Mouse (Mus musculus) brain, adult 2 months (tissue): ENCODE measurements around the gene Hirip3.

Experiments
- DNase-seq: peaks from one replicate; pipeline ENCODE4 v3.0.0; 2011; ENCODE audit warnings: low read depth, low spot score

The Hirip3 gene

DNA sequence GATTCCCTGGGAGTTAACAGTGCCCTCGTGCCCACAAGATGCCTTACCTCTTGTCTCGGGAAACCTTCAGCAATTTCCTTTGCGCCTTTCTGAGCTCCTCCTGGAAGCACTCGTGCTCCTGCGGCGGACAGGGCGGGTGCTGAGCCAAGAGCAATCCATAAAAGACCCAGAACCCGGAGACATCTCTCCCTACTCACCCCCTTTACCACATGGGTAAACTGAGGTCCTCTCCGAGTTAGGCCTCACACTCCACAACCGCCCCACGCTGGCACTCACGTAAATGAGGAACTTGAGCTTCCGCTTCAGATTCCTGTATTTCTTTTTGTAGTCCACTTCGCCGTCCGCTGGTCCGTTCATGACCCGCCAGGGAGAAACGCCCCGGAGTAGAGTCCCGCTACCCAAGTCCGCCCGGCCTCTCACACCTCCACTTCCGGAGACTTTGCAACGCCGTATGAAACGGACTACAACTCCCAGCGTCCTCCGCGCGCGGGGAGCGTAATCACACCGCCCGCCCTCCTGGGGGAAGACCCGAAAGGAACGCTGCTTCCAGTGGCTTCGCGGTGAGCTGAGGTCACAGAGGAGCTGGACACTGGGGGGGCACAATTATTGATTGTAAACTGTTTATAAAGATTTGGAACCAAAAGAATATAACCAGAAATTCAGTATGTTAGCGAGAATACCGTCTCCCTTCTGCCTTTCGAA is at the start of gene Hirip3:
TSS of gene Hirip3 (plus strand) at position 544 of the 702 bp plus-strand sequence.
- peak; percentile 97 for DNase-seq

DNA sequence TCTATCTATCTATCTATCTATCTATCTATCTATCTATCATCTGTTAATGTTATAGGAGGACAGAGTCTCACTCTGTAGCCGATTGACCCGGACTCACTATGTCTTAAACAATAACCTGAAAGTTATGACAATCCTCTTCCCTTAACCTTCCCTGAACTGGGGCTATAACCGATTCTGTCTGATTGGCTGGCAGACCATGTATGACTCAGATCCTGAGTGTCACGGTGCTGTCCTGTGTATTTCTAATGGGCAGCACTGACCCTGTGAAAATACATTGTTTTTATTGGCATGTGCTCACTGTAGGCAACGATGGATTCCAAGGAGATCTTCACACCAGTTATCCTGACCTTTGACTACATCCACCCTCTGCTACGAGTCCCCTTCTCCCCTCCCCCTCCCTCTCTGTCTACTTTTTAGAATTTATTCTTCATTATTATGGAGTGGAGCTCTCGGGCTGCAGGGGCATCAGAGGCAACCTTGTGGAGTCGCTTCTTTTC is 46.0 kb upstream of the Hirip3 start:
- no peak for DNase-seq

DNA sequence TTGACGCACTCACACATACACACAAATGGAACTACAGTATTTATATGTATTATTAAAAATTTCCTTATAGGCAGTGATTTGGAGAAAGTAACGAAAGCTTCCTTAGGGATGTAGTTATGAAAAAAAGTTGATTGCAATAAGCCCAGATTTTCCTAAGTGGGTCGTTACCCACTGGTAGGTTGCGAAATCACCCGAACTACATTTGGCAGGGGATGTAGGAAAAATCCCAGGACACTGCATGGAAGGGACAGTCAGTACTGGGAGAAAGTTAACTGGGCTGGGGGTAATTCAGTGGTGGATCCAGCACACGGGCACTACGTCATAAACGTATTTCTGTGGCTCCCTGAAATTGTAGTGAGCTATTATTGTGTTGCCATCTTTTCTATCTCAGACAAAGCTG is 45.3 kb upstream of the Hirip3 start:
- DNase-seq = no peak

GRCm38 (mm10) chr7:126817595-126817994 is 44.2 kb upstream of the Hirip3 start:
- no peak for DNase-seq

- DNase-seq = no peak
Observed at GRCm38 (mm10) chr7:126818818-126819217, 43.0 kb upstream of the Hirip3 start.

- DNase-seq = peak; percentile 93
Observed at GRCm38 (mm10) chr7:126821835-126822511, 39.8 kb upstream of the Hirip3 start.

DNA sequence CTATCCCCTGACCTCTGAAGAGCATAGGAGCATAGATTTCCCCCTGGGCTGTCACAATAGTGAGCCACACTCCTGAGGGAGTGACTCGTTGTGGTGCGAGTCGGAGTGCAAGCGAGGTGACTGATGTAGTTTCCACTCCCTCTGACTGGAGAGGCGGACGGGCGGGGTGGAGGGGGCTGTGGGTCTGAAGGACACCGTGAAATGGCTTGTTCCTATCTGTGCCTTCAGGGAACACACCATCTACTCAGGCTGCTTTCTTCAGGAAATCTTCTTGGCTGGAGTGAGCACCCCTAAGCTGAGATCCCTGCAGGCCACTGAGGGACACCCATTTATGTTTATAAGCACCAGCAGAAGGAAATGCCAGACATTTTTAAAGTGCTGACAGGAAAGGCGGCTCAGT is 39.0 kb upstream of the Hirip3 start:
- DNase-seq = peak; percentile 61

DNA sequence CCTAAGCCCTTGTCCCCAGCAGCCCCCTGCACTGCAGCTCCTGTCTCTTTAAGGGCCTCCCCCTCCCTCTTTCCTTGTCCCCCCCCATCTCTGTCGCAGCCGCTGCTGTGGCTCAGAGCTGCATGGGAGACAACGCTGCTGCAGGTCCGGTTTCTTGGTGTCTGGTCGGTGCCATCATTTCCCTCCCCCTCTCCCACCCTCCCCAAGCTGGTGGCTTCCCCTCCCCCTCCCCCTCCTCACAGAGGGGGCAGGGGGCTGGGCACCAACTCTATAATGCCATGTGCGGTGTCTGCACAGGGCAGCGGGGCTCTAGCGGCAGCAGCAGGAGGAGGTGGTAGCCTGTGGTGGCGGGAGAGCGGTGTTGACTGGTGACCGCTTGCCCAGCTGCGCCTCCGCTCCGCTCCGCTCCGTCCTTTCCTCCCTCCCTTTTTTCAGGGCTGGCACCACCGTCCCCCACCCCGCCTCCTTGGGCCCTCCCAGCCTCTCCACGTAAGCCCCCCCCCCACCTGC is 38.5 kb upstream of the Hirip3 start:
- DNase-seq = peak; percentile 87

DNA sequence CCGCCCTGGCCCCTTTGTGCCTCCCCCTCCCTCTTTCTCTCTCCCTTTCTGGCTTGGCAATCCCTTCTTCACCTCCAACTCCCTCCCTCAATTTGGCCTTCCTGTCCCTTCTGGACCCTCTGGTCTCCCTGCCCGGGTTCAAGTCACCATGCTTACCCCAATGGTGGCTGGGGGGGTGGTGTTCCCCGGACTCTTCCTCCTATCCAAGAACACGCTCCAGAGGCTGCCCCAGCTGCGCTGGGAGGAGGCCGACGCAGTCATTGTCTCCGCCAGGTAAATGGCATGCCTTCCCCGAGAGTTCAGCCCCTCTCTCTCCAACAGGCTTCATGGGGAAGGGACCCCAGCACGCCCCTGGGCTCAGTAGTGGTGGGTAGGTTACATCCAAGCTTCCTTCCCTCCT is 37.8 kb upstream of the Hirip3 start:
- no peak for DNase-seq

DNA sequence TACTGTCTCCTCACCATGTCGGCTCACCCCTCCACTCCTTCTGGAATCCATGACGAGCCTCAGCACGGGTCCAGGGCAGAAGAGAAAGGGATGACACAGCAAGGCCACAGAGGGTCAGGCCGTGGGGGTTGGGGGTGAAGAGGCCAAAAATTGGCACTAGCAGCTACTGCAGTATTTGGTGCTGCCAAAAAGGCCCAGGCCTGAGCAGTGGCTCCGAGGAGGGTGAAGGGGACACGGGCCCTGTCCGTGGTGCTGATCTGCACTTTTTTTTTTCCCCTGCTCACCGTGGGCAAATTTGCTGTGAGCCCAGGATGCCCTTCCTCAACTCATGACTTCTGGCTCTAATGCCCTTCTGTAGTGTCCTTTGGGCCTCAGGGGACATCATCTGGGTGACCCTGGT is 36.4 kb upstream of the Hirip3 start:
- DNase-seq = no peak

DNA sequence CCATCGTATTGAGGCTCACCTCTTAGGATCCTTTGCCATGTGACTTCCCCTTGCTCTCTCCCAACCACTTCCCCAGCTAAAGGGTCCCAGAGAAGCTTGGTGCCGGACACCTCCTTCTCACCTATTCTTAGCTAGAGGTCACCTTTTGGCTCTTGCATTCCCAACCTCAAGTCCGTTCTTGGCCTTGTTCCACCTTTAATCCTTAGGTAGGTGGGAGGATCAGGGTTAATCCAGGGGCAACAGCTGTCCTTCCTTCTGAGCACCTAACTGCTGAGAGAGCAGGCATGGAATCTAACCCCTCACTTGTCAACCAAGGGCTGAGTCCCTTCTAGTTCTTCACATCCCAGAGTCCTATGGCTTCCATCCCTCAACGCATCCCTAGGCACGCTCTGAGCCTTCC is 35.8 kb upstream of the Hirip3 start:
- DNase-seq = no peak

GRCm38 (mm10) chr7:126831539-126831938 is 30.2 kb upstream of the Hirip3 start, which contains the start of gene 4930451I11Rik:
TSS of gene 4930451I11Rik (minus strand) at chr7:126831639.
- no peak for DNase-seq

DNA sequence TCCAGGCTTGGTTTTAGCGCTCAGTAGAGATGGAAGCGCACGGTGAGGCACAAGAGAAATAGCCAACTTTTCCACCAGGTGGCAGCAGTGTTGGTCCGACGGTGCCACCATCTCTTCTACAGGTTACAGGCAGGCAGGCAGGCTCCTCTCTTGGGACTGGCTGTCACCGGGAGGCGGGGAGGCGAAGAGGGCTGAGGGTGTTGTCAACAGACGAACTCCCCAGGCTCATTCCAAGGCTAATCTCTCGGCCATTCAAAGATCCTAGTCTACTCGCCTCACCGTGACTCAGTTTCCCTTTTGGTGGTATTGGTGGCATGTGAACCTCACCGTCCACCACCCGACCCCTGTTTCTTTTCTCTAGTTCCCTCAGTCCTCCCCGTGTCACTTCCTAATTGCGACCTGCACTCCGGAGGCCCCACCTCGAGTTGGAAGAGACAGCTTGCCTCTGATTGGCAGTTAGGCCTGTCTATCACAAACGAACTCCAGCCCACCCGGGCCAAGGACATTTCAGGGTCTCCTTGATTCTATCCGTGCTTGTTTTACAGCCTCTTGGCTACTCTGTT is 29.7 kb upstream of the Hirip3 start:
- peak; percentile 91 for DNase-seq

GRCm38 (mm10) chr7:126833294-126833693 is 28.5 kb upstream of the Hirip3 start:
- no peak for DNase-seq

- peak; percentile 46 for DNase-seq
Observed at GRCm38 (mm10) chr7:126843276-126843675, 18.5 kb upstream of the Hirip3 start.

- DNase-seq = no peak
Observed at GRCm38 (mm10) chr7:126845516-126845915, 16.3 kb upstream of the Hirip3 start.

- no peak for DNase-seq
Observed at GRCm38 (mm10) chr7:126847116-126847420, 14.7 kb upstream of the Hirip3 start, which contains the start of gene Doc2a. TSS of gene Doc2a (plus strand) at chr7:126847416.

DNA sequence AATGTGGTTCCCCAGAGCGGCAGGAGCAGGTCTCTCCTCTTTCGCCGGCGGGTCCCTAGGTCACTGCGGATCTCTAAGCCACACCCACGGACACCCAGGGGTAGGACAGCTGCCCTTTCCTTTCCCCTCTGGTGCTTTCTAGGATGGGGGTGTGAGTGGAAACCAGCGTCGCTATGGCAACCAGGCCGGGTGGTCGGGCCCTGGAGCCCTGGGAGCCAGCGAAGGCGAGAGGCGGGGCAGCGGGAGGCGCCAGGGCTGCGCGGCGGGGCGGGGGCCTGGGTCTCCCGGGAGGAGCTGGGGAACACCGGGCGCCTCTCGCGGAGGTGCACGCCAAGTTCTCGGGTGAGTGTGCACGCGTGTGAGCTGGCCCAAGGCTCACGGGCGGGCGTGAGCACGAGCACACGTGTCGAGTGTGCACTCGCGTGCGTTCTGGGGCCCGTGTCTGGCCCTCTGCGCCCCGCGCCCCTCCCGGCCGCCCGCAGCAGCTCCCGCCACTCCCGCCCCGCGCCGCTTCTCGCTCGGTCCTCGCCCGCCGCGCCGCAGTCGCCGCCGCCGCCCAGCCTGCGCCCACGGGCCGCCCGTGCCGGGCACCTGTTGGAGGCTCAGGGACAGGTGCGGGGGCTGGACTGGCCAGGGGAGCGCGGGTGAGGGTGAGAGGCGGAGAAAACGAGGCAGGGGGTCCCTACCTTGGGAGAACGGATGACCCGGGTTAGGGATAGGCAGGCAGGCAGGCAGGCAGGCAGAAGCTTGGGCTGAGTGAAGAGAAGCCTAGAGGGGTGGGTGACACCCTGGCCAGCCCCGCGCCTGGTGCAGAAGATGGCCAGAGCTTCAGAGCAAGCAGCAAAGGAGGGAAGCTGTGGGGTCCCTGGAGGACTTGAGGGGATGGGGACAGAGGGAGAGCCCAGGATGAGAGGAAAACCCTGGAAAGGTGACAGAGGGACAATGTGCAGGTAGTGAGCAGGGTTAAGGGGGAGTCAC is 14.1 kb upstream of the Hirip3 start:
- DNase-seq = peak; percentile 32

DNA sequence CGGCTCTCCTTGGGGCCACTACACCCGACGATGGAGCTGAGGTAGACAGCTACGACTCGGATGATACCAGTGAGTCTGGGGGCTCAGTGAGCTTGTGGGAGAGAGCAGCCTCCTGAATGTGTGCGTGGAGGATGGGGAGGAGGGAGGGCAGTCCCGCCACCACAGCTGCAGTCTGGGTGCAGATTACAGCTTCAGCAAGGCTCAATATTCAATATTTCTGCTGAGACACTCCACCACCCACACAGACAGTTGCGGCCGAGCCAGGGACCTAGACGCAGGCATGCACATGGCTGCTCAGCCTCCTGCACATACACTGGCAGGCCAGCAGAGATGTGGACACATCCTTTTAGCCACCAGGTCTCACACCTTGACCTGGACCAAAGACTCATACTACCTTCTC is 13.0 kb upstream of the Hirip3 start:
- peak; percentile 69 for DNase-seq

DNA sequence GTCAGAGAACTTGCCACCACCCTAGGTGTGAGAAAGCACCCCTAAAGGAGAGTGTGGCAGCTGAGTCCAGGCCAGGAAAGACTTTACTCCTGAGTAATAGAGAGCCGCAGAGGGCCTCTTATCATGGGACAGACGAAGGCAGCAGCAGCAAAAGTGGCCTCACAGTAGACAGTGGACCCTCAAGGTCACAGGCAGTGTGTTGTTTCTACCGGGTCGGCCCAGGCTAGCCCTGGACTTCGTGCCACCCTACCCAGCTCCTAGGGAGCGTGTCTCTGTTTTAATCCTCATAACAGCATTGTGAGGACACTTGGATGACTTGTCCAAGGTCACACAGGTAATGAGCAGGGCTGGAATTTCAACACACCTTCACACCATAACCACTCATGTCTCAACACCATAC is 11.6 kb upstream of the Hirip3 start:
- no peak for DNase-seq

GRCm38 (mm10) chr7:126851192-126851591 is 10.6 kb upstream of the Hirip3 start:
- no peak for DNase-seq
